Mouse (Mus musculus) gastrocnemius, postnatal 25 days (tissue): Measurements from ENCODE around the gene Gm49321. TPM values are rescaled to one million over a fixed set of nuclear protein-coding genes. Genes with fewer than 3 reads are reported as not detected.
A peak's percentile ranks its signal among the peaks of the same experiment; 100 is the strongest.

Experiments
- DNase-seq: peaks from one replicate; pipeline ENCODE4 v3.0.0; 2022
- total RNA-seq, 2 experiments: library from RNA; stranded (reverse); gene quantifications; 1 replicate in 1 of 2; 2 replicates in 1 of 2; pipeline ENCODE4 v1.2.3; 2021

The Gm49321 gene
- total RNA-seq, 2 experiments from 2014 or later, result 3.0 to 3.6 TPM

GRCm38 (mm10) chr12:74013739-74014138, 76.3 kb downstream of the Gm49321 start:
- peak; percentile 57 for DNase-seq

- DNase-seq, result no peak
Observed at GRCm38 (mm10) chr12:74014739-74015270, 77.4 kb downstream of the Gm49321 start.

DNA sequence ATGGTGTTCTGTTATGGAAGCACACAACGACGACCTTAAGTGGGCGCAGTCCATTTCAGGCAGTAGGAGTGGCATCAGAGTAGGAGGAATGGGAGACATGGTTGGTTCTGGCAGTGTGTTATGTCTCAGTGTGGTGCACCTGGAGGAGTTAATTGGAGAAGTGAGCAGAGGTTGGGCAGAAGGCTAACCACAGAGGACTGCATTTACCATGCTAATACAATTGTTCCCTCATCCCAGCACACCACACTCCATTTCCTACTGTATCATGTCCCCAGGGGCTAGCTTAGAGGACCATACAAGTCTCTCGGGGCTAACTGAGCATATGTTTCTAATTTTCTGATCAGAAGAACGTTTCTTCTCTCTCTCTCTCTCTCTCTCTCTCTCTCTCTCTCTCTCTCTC, 78.0 kb downstream of the Gm49321 start:
- no peak for DNase-seq

Other genes starting within 250 kb of the Gm49321 start
- 10 to 100 TPM; 15.9 to 16.7 TPM for gene Hif1a, start 36.3 kb upstream of the Gm49321 start, total RNA-seq
- 1 to 10 TPM; 4.6 to 5.0 TPM for gene Snapc1, start 26.8 kb downstream of the Gm49321 start, total RNA-seq
- not detected for gene Syt16, start 60.0 kb downstream of the Gm49321 start, total RNA-seq